Mouse (Mus musculus) bone marrow macrophage, adult 2 months (primary cell): ENCODE measurements around the gene Zfp280b.

Experiments
- CTCF ChIP-seq: IDR thresholded peaks from 2 replicates; pipeline ENCODE4 v1.5.1; 2012; ENCODE audit warnings: low read depth, mild to moderate bottlenecking, low read length, moderate library complexity
- POLR2A ChIP-seq: IDR thresholded peaks from 2 replicates; pipeline ENCODE4 v1.6.1; 2012; ENCODE audit warnings: mild to moderate bottlenecking, low read depth, low read length, borderline replicate concordance

DNA sequence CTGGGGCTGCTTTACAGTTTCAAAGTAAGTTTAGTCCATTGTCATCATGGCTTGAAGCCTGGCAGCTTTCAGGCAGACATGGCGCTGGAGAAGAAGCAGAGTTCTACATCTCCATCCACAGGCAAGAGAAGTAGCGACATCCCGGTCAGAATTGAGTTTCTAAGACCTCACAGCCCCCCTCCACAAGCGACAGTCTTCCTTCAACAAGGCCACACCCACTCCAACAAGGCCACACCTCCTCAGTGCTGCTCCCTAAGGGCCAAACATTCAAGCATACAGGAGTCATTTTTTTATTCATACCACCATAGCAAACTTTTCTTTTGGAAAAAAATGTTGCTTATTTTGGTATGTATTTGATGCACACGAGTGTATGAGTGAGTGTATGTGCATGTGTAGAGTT, 2.0 kb upstream of the Zfp280b start:
- no peak for TF ChIP-seq POLR2A
- TF ChIP-seq CTCF = no peak
